Mouse (Mus musculus): ENCODE results near the gene Ints13. TPM values are rescaled to one million over a fixed set of nuclear protein-coding genes. Genes with fewer than 3 reads are reported as not detected.
A peak's percentile ranks its signal among the peaks of the same experiment; 100 is the strongest.
"Not testable (repeated sequence)": the region's sequence is repeated elsewhere in the genome, so short reads cannot be mapped to it uniquely, and the experiment has no call there.

Gene Ints13
- total RNA-seq (2021): 10 to 100 TPM; 14.9 to 15.7 TPM
- long read RNA-seq, experiment 1, partial matches to known transcripts: 1 of 6 reads
- long read RNA-seq, experiment 1, other reads (novel, unspliced or antisense): 5 of 6 reads
- long read RNA-seq, experiment 2, partial matches to known transcripts: 1 of 16 reads
- long read RNA-seq, experiment 2, other reads (novel, unspliced or antisense): 15 of 16 reads

- DNase-seq: peak; percentile 99
- intact Hi-C loops (cut with DNase I; ENCODE audit: low total_unique reads): no loop called here
Observed at GRCm38 (mm10) chr6:146577310-146578109, at the start of gene Ints13. Ints13 (minus strand) TSS chr6:146577835.

- intact Hi-C loops (cut with DNase I; ENCODE audit: low total_unique reads): no loop called here
- no peak for DNase-seq
Observed at GRCm38 (mm10) chr6:146616670-146617069, 39.0 kb upstream of the Ints13 start.

- intact Hi-C loops (cut with DNase I; ENCODE audit: low total_unique reads): no loop called here
- DNase-seq: no peak
Observed at GRCm38 (mm10) chr6:146615891-146616290, 38.3 kb upstream of the Ints13 start.

- intact Hi-C loops (cut with DNase I; ENCODE audit: low total_unique reads): no loop called here
- no peak for DNase-seq
Observed at GRCm38 (mm10) chr6:146614541-146614940, 36.9 kb upstream of the Ints13 start.

- DNase-seq: no peak
- intact Hi-C loops (cut with DNase I; ENCODE audit: low total_unique reads): no loop called here
Observed at GRCm38 (mm10) chr6:146613907-146614306, 36.3 kb upstream of the Ints13 start.

GRCm38 (mm10) chr6:146612736-146613135, 35.1 kb upstream of the Ints13 start:
- DNase-seq: no peak
- intact Hi-C loops (cut with DNase I; ENCODE audit: low total_unique reads): no loop called here

GRCm38 (mm10) chr6:146611897-146612296, 34.3 kb upstream of the Ints13 start:
- intact Hi-C loops (cut with DNase I; ENCODE audit: low total_unique reads): no loop called here
- no peak for DNase-seq

- no peak for DNase-seq
- intact Hi-C loops (cut with DNase I; ENCODE audit: low total_unique reads): no loop called here
Observed at GRCm38 (mm10) chr6:146611385-146611784, 33.8 kb upstream of the Ints13 start.

GRCm38 (mm10) chr6:146603651-146604050, 26.0 kb upstream of the Ints13 start:
- intact Hi-C loops (cut with DNase I; ENCODE audit: low total_unique reads): no loop called here
- no peak for DNase-seq

- no peak for DNase-seq
- intact Hi-C loops (cut with DNase I; ENCODE audit: low total_unique reads): no loop called here
Observed at GRCm38 (mm10) chr6:146602601-146603000, 25.0 kb upstream of the Ints13 start.

- intact Hi-C loops (cut with DNase I; ENCODE audit: low total_unique reads): no loop called here
Observed at GRCm38 (mm10) chr6:146585134-146585533, 7.5 kb upstream of the Ints13 start.

GRCm38 (mm10) chr6:146583366-146584046, 5.9 kb upstream of the Ints13 start:
- intact Hi-C loops (cut with DNase I; ENCODE audit: low total_unique reads): no loop called here
- DNase-seq: no peak

More at GRCm38 (mm10) chr6:146585134-146585533, 7.5 kb upstream of the Ints13 start:
- DNase-seq: no peak

- no peak for DNase-seq
- intact Hi-C loops (cut with DNase I; ENCODE audit: low total_unique reads): no loop called here
Observed at GRCm38 (mm10) chr6:146580381-146580926, 2.8 kb upstream of the Ints13 start.

GRCm38 (mm10) chr6:146578586-146578985, 951 bp upstream of the Ints13 start:
- DNase-seq: no peak
- intact Hi-C loops (cut with DNase I; ENCODE audit: low total_unique reads): no loop called here

- DNase-seq: peak; percentile 73
- intact Hi-C loops (cut with DNase I; ENCODE audit: low total_unique reads): no loop called here
Observed at GRCm38 (mm10) chr6:146578111-146578531, 486 bp upstream of the Ints13 start.

GRCm38 (mm10) chr6:146576903-146577302, 732 bp downstream of the Ints13 start, which contains the start of gene Fgfr1op2:
Fgfr1op2 (plus strand) TSS chr6:146577203.
- intact Hi-C loops (cut with DNase I; ENCODE audit: low total_unique reads): no loop called here
- no peak for DNase-seq

GRCm38 (mm10) chr6:146572073-146572472, 5.6 kb downstream of the Ints13 start:
- DNase-seq: no peak
- intact Hi-C loops (cut with DNase I; ENCODE audit: low total_unique reads): no loop called here

- intact Hi-C loops (cut with DNase I; ENCODE audit: low total_unique reads); DNase-seq: not testable (repeated sequence)
Observed at GRCm38 (mm10) chr6:146562461-146562860, 15.2 kb downstream of the Ints13 start.

GRCm38 (mm10) chr6:146551326-146551725, 26.3 kb downstream of the Ints13 start:
- DNase-seq: no peak

GRCm38 (mm10) chr6:146550421-146550820, 27.2 kb downstream of the Ints13 start:
- DNase-seq: no peak
- intact Hi-C loops (cut with DNase I; ENCODE audit: low total_unique reads): no loop called here

More at GRCm38 (mm10) chr6:146551326-146551725, 26.3 kb downstream of the Ints13 start:
- intact Hi-C loops (cut with DNase I; ENCODE audit: low total_unique reads): no loop called here

Data from gastrocnemius, postnatal 14 days (tissue).